Mouse (Mus musculus) MEL (cell line): ENCODE data around the gene Casp3. TPM values are rescaled to one million over a fixed set of nuclear protein-coding genes. Genes with fewer than 3 reads are reported as not detected.

ENCODE experiments used
- CHD1 ChIP-seq: IDR thresholded peaks from 2 replicates; pipeline ENCODE4 v1.6.1; 2012; ENCODE audit warnings: low read depth, mild to moderate bottlenecking, inconsistent platforms, low read length, improper control_type of control experiment
- EP300 ChIP-seq, 2 experiments: IDR thresholded peaks; 2 replicates each; pipeline ENCODE4 v1.6.1; 2011; ENCODE audit warnings: improper control_type of control experiment in 2 of 2, low read length in 2 of 2, low read depth in 1 of 2, mild to moderate bottlenecking in 1 of 2
- GABPA ChIP-seq: IDR thresholded peaks from 2 replicates; pipeline ENCODE4 v1.6.1; 2012; ENCODE audit warnings: low read depth, mild to moderate bottlenecking, inconsistent platforms, low read length, improper control_type of control experiment, moderate library complexity
- GATA1 ChIP-seq: IDR thresholded peaks from 2 replicates; pipeline ENCODE4 v1.6.1; 2011; ENCODE audit warnings: low read depth, low read length, improper control_type of control experiment
- HCFC1 ChIP-seq: IDR thresholded peaks from 2 replicates; pipeline ENCODE4 v1.6.1; 2012; ENCODE audit warnings: low read depth, mild to moderate bottlenecking, inconsistent platforms, low read length, improper control_type of control experiment, moderate library complexity
- KAT2A ChIP-seq: conservative IDR thresholded peaks from 2 replicates; pipeline ENCODE4 v1.6.1; 2012; ENCODE audit warnings: low read depth, low read length, improper control_type of control experiment, inconsistent platforms
- MAFK ChIP-seq: IDR thresholded peaks from 2 replicates; pipeline ENCODE4 v1.6.1; 2011; ENCODE audit warnings: low read depth, mild to moderate bottlenecking, low read length, improper control_type of control experiment, borderline replicate concordance
- MAX ChIP-seq: IDR thresholded peaks from 2 replicates; pipeline ENCODE4 v1.6.1; 2011; ENCODE audit warnings: low read length, improper control_type of control experiment
- POLR2A ChIP-seq, 2 experiments: IDR thresholded peaks; 2 replicates each; pipeline ENCODE4 v1.6.1; 2011 to 2012; ENCODE audit warnings: low read length in 2 of 2, mild to moderate bottlenecking in 2 of 2, control low read depth in 1 of 2, improper control_type of control experiment in 1 of 2, low read depth in 1 of 2, moderate library complexity in 1 of 2; ENCODE audit not compliant: control insufficient read depth in 1 of 2, insufficient read depth in 1 of 2, poor library complexity in 1 of 2
- RAD21 ChIP-seq: IDR thresholded peaks from 2 replicates; pipeline ENCODE4 v1.6.1; 2011; ENCODE audit warnings: mild to moderate bottlenecking, low read depth, low read length, improper control_type of control experiment
- SMC3 ChIP-seq: IDR thresholded peaks from 2 replicates; pipeline ENCODE4 v1.6.1; 2011; ENCODE audit warnings: low read depth, low read length, improper control_type of control experiment
- TBP ChIP-seq: IDR thresholded peaks from 2 replicates; pipeline ENCODE4 v1.8.0; 2011; ENCODE audit warnings: low read depth, low read length, improper control_type of control experiment
- USF2 ChIP-seq, 2 experiments: IDR thresholded peaks; 2 replicates each; pipeline ENCODE4 v1.6.1; 2011 to 2012; ENCODE audit warnings: improper control_type of control experiment in 2 of 2, low read length in 2 of 2, borderline replicate concordance in 1 of 2, inconsistent platforms in 1 of 2, low read depth in 1 of 2, mild to moderate bottlenecking in 1 of 2; ENCODE audit not compliant: insufficient read depth in 1 of 2
- polyA plus RNA-seq, 2 experiments: library from polyadenylated mRNA; stranded (reverse) in 1 of 2; unstranded in 1 of 2; fragments of >175 nt in 1 of 2; fragments of >200 nt in 1 of 2; gene quantifications; 2 replicates each; pipeline versions ENCODE4 v1.2.1 to v1.2.4; 2012; ENCODE audit warnings: low replicate concordance in 2 of 2, low read depth in 1 of 2; ENCODE audit not compliant: insufficient read length in 2 of 2, insufficient read depth in 1 of 2, missing spikeins in 1 of 2
- total RNA-seq: library from RNA; depleted of rRNA; stranded (reverse); fragments of 300-350 nt; gene quantifications from 2 replicates; pipeline ENCODE4 v1.2.3, GENCODE M21; 2012; rRNA removed

Gene Casp3
- total and polyA plus RNA-seq, 3 experiments: 74.7 to 185 (median 157) TPM

DNA sequence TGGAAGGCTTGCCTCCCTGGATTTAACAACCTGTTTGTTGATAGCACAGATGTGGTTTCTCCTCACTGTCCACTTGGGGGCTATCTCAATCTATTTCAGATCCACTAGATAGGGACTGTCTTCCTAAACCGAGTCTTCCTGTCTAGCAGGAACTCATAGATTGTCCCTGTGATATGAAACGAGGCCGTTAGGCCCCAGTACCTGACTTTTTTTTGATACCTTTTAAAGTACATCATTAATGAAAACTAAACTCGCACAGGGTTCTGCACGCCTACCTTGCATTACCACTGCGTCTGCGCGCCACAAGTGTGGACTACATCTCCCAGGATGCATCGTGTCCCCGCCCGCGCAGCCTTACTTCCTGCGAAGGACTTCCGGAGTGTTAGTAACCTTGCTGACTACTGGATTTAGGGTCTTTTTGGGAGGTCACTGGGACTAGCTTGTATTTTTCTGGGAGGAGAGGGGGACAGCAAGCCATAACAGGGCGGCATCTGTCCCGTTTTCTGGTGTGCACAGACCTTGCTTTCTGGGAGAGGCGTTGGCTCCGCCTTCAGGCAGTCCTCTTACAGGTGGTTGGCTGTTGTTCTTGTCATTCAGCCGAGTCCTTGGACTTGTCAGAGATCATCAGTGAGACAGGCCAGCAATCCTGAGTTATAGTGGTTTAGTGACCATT, 69.7 kb downstream of the Casp3 start (continued):
- TF ChIP-seq HCFC1 (peak; percentile 100), CHD1 (no peak), GABPA (no peak), SMC3 (peak; percentile 56), KAT2A (peak; percentile 91; the same call in 1 of the 2 replicates), POLR2A (IDR thresholded peaks at IDR 0.05; ENCODE audit: control insufficient read depth in 1 of 2, insufficient read depth in 1 of 2, low read depth in 1 of 2, low read length in 2 of 2, poor library complexity in 1 of 2) (peak in 1 of 2 experiments; percentile 52; a peak in 2 of 4 replicates), EP300 (IDR thresholded peaks at IDR 0.05; ENCODE audit: low read depth in 1 of 2, low read length in 2 of 2) (no peak), MAFK (no peak), GATA1 (peak; percentile 40), RAD21 (peak; percentile 54), USF2 (IDR thresholded peaks at IDR 0.05; ENCODE audit: borderline replicate concordance in 1 of 2, insufficient read depth in 1 of 2, low read depth in 1 of 2, low read length in 2 of 2) (no peak), MAX (no peak), TBP (peak; percentile 63; the same call in 1 of the 2 replicates)

Other genes with a start within 250 kb of the Casp3 start
- gene Acsl1, start 146.3 kb upstream of the Casp3 start, total RNA-seq: 25.1 and 26.2 TPM in 2 replicates
- 10 to 100 TPM in 1 of 2 experiments, not detected in 1; 33.9 TPM for gene Acsl1, start 146.3 kb upstream of the Casp3 start, polyA plus RNA-seq
- gene Cenpu, start 65.3 kb upstream of the Casp3 start, total RNA-seq: 20.6 and 30.7 TPM in 2 replicates
- 100 to 1,000 TPM in 1 of 2 experiments, 10 to 100 TPM in 1; 42.5 to 446 TPM for gene Cenpu, start 65.3 kb upstream of the Casp3 start, polyA plus RNA-seq
- gene Primpol, start 79 bp upstream of the Casp3 start, total RNA-seq: 7.1 and 7.7 TPM in 2 replicates
- 10 to 100 TPM in 1 of 2 experiments, not detected in 1; 11.6 TPM for gene Primpol, start 79 bp upstream of the Casp3 start, polyA plus RNA-seq
- 4.9 and 5.1 TPM in 2 replicates for gene Irf2, start 122.4 kb downstream of the Casp3 start, total RNA-seq
- gene Irf2, start 122.4 kb downstream of the Casp3 start, polyA plus RNA-seq: 10 to 100 TPM in 1 of 2 experiments, not detected in 1; 19.4 TPM